Mouse (Mus musculus) thymus, adult 2 months (tissue): ENCODE measurements around the gene Tas2r135. TPM values are rescaled to one million over a fixed set of nuclear protein-coding genes. Genes with fewer than 3 reads are reported as not detected.

Source experiments
- DNase-seq: peaks from one replicate; pipeline ENCODE4 v3.0.0; 2021
- H3K27ac ChIP-seq: fragments of 200-500 bp; 2 replicates; pipeline ENCODE4 v1.5.1; 2012; ENCODE audit warnings: low read length, control low read depth; ENCODE audit not compliant: control insufficient read depth, insufficient read depth
- H3K27me3 ChIP-seq: fragments of 200-500 bp; 2 replicates; pipeline ENCODE4 v1.6.1; 2012; ENCODE audit warnings: mild to moderate bottlenecking, low read length, moderate library complexity, mixed read lengths; ENCODE audit not compliant: control insufficient read depth, insufficient read depth
- H3K36me3 ChIP-seq: fragments of 200-500 bp; 2 replicates; pipeline ENCODE4 v1.6.1; 2012; ENCODE audit warnings: mild to moderate bottlenecking, low read length, moderate library complexity; ENCODE audit not compliant: control insufficient read depth, insufficient read depth
- H3K4me1 ChIP-seq: fragments of 200-500 bp; replicated peaks from 2 replicates; pipeline ENCODE4 v1.6.1; 2012; ENCODE audit warnings: low read length; ENCODE audit not compliant: control insufficient read depth, insufficient read depth
- H3K4me3 ChIP-seq: fragments of 200-500 bp; 2 replicates; pipeline ENCODE4 v1.5.1; 2012; ENCODE audit warnings: mild to moderate bottlenecking, low read length, control low read depth, moderate library complexity; ENCODE audit not compliant: control insufficient read depth, insufficient read depth
- CTCF ChIP-seq: fragments of 200-500 bp; IDR thresholded peaks from 2 replicates; pipeline ENCODE4 v1.5.1; 2012; ENCODE audit warnings: mild to moderate bottlenecking, control low read depth, low read length, moderate library complexity, borderline replicate concordance; ENCODE audit not compliant: control insufficient read depth, poor library complexity, insufficient read depth; ENCODE audit errors: extremely low read depth
- POLR2A ChIP-seq: fragments of 200-500 bp; IDR thresholded peaks from 2 replicates; pipeline ENCODE4 v1.6.1; 2012; ENCODE audit warnings: mild to moderate bottlenecking, low read length, control low read depth, moderate library complexity; ENCODE audit not compliant: control insufficient read depth, poor library complexity, insufficient read depth; ENCODE audit errors: extremely low read depth
- WGBS: fragments of 180-500 bp; shearing (Covaris S2); methylation state at CpG from one replicate; pipeline ENCODE4 v1.1.7; 2018; 5-methylcytosine and 5-hydroxymethylcytosine counted together
- polyA plus RNA-seq: library from polyadenylated mRNA; depleted of rRNA; stranded (reverse); fragments of >200 nt; gene quantifications from 2 replicates; pipeline ENCODE4 v1.2.3, GENCODE M21; 2012; rRNA removed

The Tas2r135 gene
- polyA plus RNA-seq, 1 experiment = not detected

GRCm38 (mm10) chr6:42444491-42444890, 39.3 kb downstream of the Tas2r135 start:
- Histone ChIP-seq H3K36me3 (no peaks in the 10 kb centered on the region), H3K27ac (no peak overlapping the region), H3K27me3 (no peaks in the 10 kb centered on the region), H3K4me1 (no peaks in the 10 kb centered on the region), H3K4me3 (no peak overlapping the region)
- 95% methylated on average over 2 of the region's 2 CpGs for WGBS
- no peak for TF ChIP-seq POLR2A
- TF ChIP-seq CTCF = no peak
- no peak for DNase-seq

DNA sequence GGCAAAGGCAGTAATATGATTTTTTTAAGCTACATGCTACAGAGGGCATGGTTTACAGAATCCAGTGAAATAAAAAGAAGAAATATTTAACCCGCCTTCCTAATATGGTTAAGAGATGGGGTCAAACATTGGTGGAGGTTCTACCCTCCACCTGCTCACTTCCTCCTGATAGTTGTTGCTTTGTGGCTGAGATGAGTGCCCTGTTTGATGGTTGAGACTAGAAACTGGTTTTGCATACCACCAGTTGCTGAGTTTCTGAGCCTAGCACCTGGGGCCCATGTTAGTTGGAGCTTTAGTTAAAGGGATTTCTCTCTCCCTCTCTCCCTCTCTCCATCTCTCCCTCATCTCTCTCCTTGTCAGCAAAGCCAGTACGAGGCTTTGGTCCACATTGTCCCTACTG, 42.1 kb downstream of the Tas2r135 start:
- TF ChIP-seq POLR2A (no peak), CTCF (no peak)
- Histone ChIP-seq H3K27me3 (no peaks in the 10 kb centered on the region), H3K4me1 (no peaks in the 10 kb centered on the region), H3K4me3 (no peak overlapping the region), H3K27ac (no peak overlapping the region), H3K36me3 (no peaks in the 10 kb centered on the region)
- 86% methylated on average over 2 of the region's 2 CpGs for WGBS
- no peak for DNase-seq

Other genes starting within 250 kb of the Tas2r135 start
- not detected in 2 replicates for gene Tas2r144, start 190.1 kb upstream of the Tas2r135 start, polyA plus RNA-seq
- 9.7 and 11.7 TPM in 2 replicates for gene Gstk1, start 159.5 kb upstream of the Tas2r135 start, polyA plus RNA-seq
- 0.59 TPM in 1 of 2 replicates, not detected in the other for gene Tmem139, start 143.5 kb upstream of the Tas2r135 start, polyA plus RNA-seq
- 116 and 123 TPM in 2 replicates for gene Casp2, start 140.4 kb upstream of the Tas2r135 start, polyA plus RNA-seq
- gene Clcn1, start 118.7 kb upstream of the Tas2r135 start, polyA plus RNA-seq = 0.66 and 1.00 TPM in 2 replicates
- 0.17 and 0.24 TPM in 2 replicates for gene Fam131b, start 80.8 kb upstream of the Tas2r135 start, polyA plus RNA-seq
- gene Zyx, start 55.8 kb upstream of the Tas2r135 start, polyA plus RNA-seq = 209 and 222 TPM in 2 replicates
- 3.6 and 4.7 TPM in 2 replicates for gene Epha1, start 32.2 kb upstream of the Tas2r135 start, polyA plus RNA-seq
- 0.26 and 0.55 TPM in 2 replicates for gene Tas2r143, start 5.2 kb upstream of the Tas2r135 start, polyA plus RNA-seq
- not detected in 2 replicates for gene Tas2r126, start 29.1 kb downstream of the Tas2r135 start, polyA plus RNA-seq
- gene Olfr458, start 59.8 kb downstream of the Tas2r135 start, polyA plus RNA-seq = not detected in 2 replicates
- not detected in 2 replicates for gene Olfr457, start 70.9 kb downstream of the Tas2r135 start, polyA plus RNA-seq
- gene Olfr456, start 81.8 kb downstream of the Tas2r135 start, polyA plus RNA-seq = not detected in 2 replicates
- not detected in 2 replicates for gene Olfr455, start 142.2 kb downstream of the Tas2r135 start, polyA plus RNA-seq
- not detected in 2 replicates for gene Tcaf3, start 192.3 kb downstream of the Tas2r135 start, polyA plus RNA-seq
- gene Tcaf2, start 239.8 kb downstream of the Tas2r135 start, polyA plus RNA-seq = 7.0 and 7.9 TPM in 2 replicates